Mouse (Mus musculus) embryonic facial prominence, embryonic 15.5 days (tissue): ENCODE data around the gene Gm49337. TPM values are rescaled to one million over a fixed set of nuclear protein-coding genes. Genes with fewer than 3 reads are reported as not detected.

ENCODE experiments used
- ATAC-seq: fragments of 200-750 bp; cut with Nextera tagmentation; 2 replicates; pipeline ENCODE4 v1.8.0; 2017; ENCODE audit warnings: low read depth, moderate TSS enrichment; ENCODE audit not compliant: insufficient number of reproducible peaks, low FRiP score, low TSS enrichment
- H3K27ac ChIP-seq: fragments of 300-500 bp; sonication (generic); replicated peaks from 2 replicates; pipeline ENCODE4 v1.5.1; 2015; ENCODE audit warnings: mild to moderate bottlenecking, inconsistent platforms
- H3K27me3 ChIP-seq: fragments of 300-500 bp; sonication (generic); 2 replicates; pipeline ENCODE4 v1.6.1; 2015; ENCODE audit warnings: inconsistent platforms
- H3K36me3 ChIP-seq: fragments of 300-500 bp; sonication (generic); 2 replicates; pipeline ENCODE4 v1.6.1; 2015; ENCODE audit warnings: mild to moderate bottlenecking, inconsistent platforms
- H3K4me1 ChIP-seq: fragments of 300-500 bp; sonication (generic); 2 replicates; pipeline ENCODE4 v1.6.1; 2015; ENCODE audit warnings: inconsistent platforms
- H3K4me2 ChIP-seq: fragments of 300-500 bp; sonication (generic); replicated peaks from 2 replicates; pipeline ENCODE4 v1.6.1; 2015; ENCODE audit warnings: mild to moderate bottlenecking, inconsistent platforms
- H3K4me3 ChIP-seq: fragments of 300-500 bp; sonication (generic); replicated peaks from 2 replicates; pipeline ENCODE4 v1.5.1; 2015; ENCODE audit warnings: mild to moderate bottlenecking, inconsistent platforms
- H3K9ac ChIP-seq: fragments of 300-500 bp; sonication (generic); 2 replicates; pipeline ENCODE4 v1.6.1; 2015; ENCODE audit warnings: inconsistent platforms
- H3K9me3 ChIP-seq: fragments of 300-500 bp; sonication (generic); replicated peaks from 2 replicates; pipeline ENCODE4 v1.6.1; 2016; ENCODE audit warnings: inconsistent platforms
- WGBS: fragments of 180-500 bp; shearing (Covaris S2); methylation state at CpG from one replicate; pipeline ENCODE4 v1.1.7; 2015; 5-methylcytosine and 5-hydroxymethylcytosine counted together
- polyA plus RNA-seq: library from polyadenylated mRNA; unstranded; fragments of >200 nt; fragmentation: Nextera tagmentation; extraction: Ambion mirVana; gene quantifications from 2 replicates; pipeline ENCODE4 v1.2.1, GENCODE M21; 2015

The Gm49337 gene
- polyA plus RNA-seq, 1 experiment from 2014 or later = not detected

- Histone ChIP-seq H3K9me3 (no peaks in the 10 kb centered on the region), H3K36me3 (no peaks in the 10 kb centered on the region), H3K4me1 (peaks cover 14% of the 10 kb centered on the region), H3K4me3 (peak overlapping the region; percentile 70), H3K4me2 (peak overlapping the region; percentile 93), H3K9ac (no peak overlapping the region), H3K27ac (no peak overlapping the region), H3K27me3 (no peaks in the 10 kb centered on the region)
- 10% methylated on average over 7 of the region's 7 CpGs for WGBS
- peak; percentile 56; the same call in 1 of the 2 replicates for ATAC-seq
Observed at GRCm38 (mm10) chr4:116143317-116143811, 29.8 kb upstream of the Gm49337 start.

GRCm38 (mm10) chr4:116143891-116144717 lies 29.1 kb upstream of the Gm49337 start:
- Histone ChIP-seq H3K9me3 (no peaks in the 10 kb centered on the region), H3K36me3 (no peaks in the 10 kb centered on the region), H3K4me3 (peak overlapping the region; percentile 70), H3K4me1 (peaks cover 14% of the 10 kb centered on the region), H3K27ac (no peak overlapping the region), H3K9ac (peak overlapping the region; percentile 62), H3K27me3 (no peaks in the 10 kb centered on the region), H3K4me2 (peak overlapping the region; percentile 93)
- ATAC-seq = peak; percentile 75
- under 1% methylated on average over 47 of the region's 47 CpGs for WGBS

- Histone ChIP-seq H3K9ac (peak overlapping the region; percentile 96), H3K27me3 (no peaks in the 10 kb centered on the region), H3K36me3 (peaks cover 30% of the 10 kb centered on the region), H3K4me2 (peak overlapping the region; percentile 70), H3K4me3 (peak overlapping the region; percentile 76), H3K4me1 (peaks cover 21% of the 10 kb centered on the region), H3K27ac (peak overlapping the region; percentile 95), H3K9me3 (no peaks in the 10 kb centered on the region)
- 15% methylated on average over 6 of the region's 6 CpGs for WGBS
- ATAC-seq = no peak; the same call in 1 of the 2 replicates
Observed at GRCm38 (mm10) chr4:116149812-116150155, 23.4 kb upstream of the Gm49337 start.

GRCm38 (mm10) chr4:116150156-116150861 lies 22.9 kb upstream of the Gm49337 start:
- H3K9me3 ChIP-seq = no peaks in the 10 kb centered on the region
- ATAC-seq = peak; percentile 90
- peak overlapping the region; percentile 96 for H3K9ac ChIP-seq
- WGBS = under 1% methylated on average over 50 of the region's 73 CpGs
- H3K27me3 ChIP-seq = no peaks in the 10 kb centered on the region
- H3K4me3 ChIP-seq = peak overlapping the region; percentile 76
- H3K36me3 ChIP-seq = peaks cover 35% of the 10 kb centered on the region
- H3K27ac ChIP-seq = peak overlapping the region; percentile 95
- H3K4me2 ChIP-seq = peak overlapping the region; percentile 70
- H3K4me1 ChIP-seq = peaks cover 17% of the 10 kb centered on the region

GRCm38 (mm10) chr4:116150862-116151221 lies 22.3 kb upstream of the Gm49337 start:
- no peaks in the 10 kb centered on the region for H3K9me3 ChIP-seq
- H3K36me3 ChIP-seq = peaks cover 41% of the 10 kb centered on the region
- peak overlapping the region; percentile 76 for H3K4me3 ChIP-seq
- peaks cover 17% of the 10 kb centered on the region for H3K4me1 ChIP-seq
- 9% methylated on average over 4 of the region's 4 CpGs for WGBS
- H3K27ac ChIP-seq = peak overlapping the region; percentile 95
- no peaks in the 10 kb centered on the region for H3K27me3 ChIP-seq
- H3K4me2 ChIP-seq = peak overlapping the region; percentile 70
- no peak for ATAC-seq
- H3K9ac ChIP-seq = peak overlapping the region; percentile 96

GRCm38 (mm10) chr4:116151238-116151637 lies 21.9 kb upstream of the Gm49337 start, which contains the start of gene Lurap1:
TSS of gene Lurap1 (minus strand) at chr4:116151338.
- H3K9ac ChIP-seq = peak within 1 kb of the TSS; percentile 96
- H3K4me1 ChIP-seq = peaks cover 17% of the 10 kb centered on the region
- H3K27ac ChIP-seq = peak within 1 kb of the TSS; percentile 95
- no peaks in the 10 kb centered on the region for H3K27me3 ChIP-seq
- peak within 1 kb of the TSS; percentile 70 for H3K4me2 ChIP-seq
- 69% methylated on average over 6 of the region's 6 CpGs for WGBS
- no peaks in the 10 kb centered on the region for H3K9me3 ChIP-seq
- ATAC-seq = no peak
- peaks cover 45% of the 10 kb centered on the region for H3K36me3 ChIP-seq
- peak within 1 kb of the TSS; percentile 76 for H3K4me3 ChIP-seq

GRCm38 (mm10) chr4:116152702-116153101 lies 20.5 kb upstream of the Gm49337 start:
- no peak for ATAC-seq
- Histone ChIP-seq H3K4me2 (no peak overlapping the region), H3K4me1 (peaks cover 17% of the 10 kb centered on the region), H3K9me3 (no peaks in the 10 kb centered on the region), H3K27me3 (no peaks in the 10 kb centered on the region), H3K4me3 (no peak overlapping the region), H3K27ac (no peak overlapping the region), H3K9ac (no peak overlapping the region), H3K36me3 (peaks cover 58% of the 10 kb centered on the region)
- WGBS = 95% methylated on average over 15 of the region's 15 CpGs

- Histone ChIP-seq H3K9me3 (no peaks in the 10 kb centered on the region), H3K27me3 (no peaks in the 10 kb centered on the region), H3K4me1 (no peaks in the 10 kb centered on the region; the same call in 1 of the 2 replicates), H3K4me3 (no peak overlapping the region), H3K36me3 (peaks cover 84% of the 10 kb centered on the region), H3K9ac (no peak overlapping the region), H3K27ac (no peak overlapping the region), H3K4me2 (no peak overlapping the region)
- WGBS = 71% methylated on average over 2 of the region's 2 CpGs
- ATAC-seq = no peak
Observed at GRCm38 (mm10) chr4:116157882-116158281, 15.3 kb upstream of the Gm49337 start.

GRCm38 (mm10) chr4:116159912-116160311 lies 13.3 kb upstream of the Gm49337 start:
- no peaks in the 10 kb centered on the region for H3K9me3 ChIP-seq
- no peak overlapping the region for H3K27ac ChIP-seq
- H3K4me2 ChIP-seq = no peak overlapping the region
- H3K4me3 ChIP-seq = no peak overlapping the region
- H3K4me1 ChIP-seq = no peaks in the 10 kb centered on the region
- no peak for ATAC-seq
- WGBS = 73% methylated on average over 3 of the region's 3 CpGs
- H3K9ac ChIP-seq = no peak overlapping the region
- no peaks in the 10 kb centered on the region for H3K27me3 ChIP-seq
- H3K36me3 ChIP-seq = peaks cover 63% of the 10 kb centered on the region

GRCm38 (mm10) chr4:116160769-116161168 lies 12.4 kb upstream of the Gm49337 start:
- Histone ChIP-seq H3K4me1 (no peaks in the 10 kb centered on the region), H3K27me3 (no peaks in the 10 kb centered on the region), H3K4me2 (no peak overlapping the region), H3K36me3 (peaks cover 55% of the 10 kb centered on the region), H3K9me3 (no peaks in the 10 kb centered on the region), H3K9ac (no peak overlapping the region), H3K4me3 (no peak overlapping the region), H3K27ac (no peak overlapping the region)
- no peak for ATAC-seq
- whole genome bisulfite sequencing = 78% methylated on average over 3 of the region's 3 CpGs

- Histone ChIP-seq H3K9ac (no peak overlapping the region), H3K4me2 (no peak overlapping the region), H3K27ac (no peak overlapping the region), H3K4me3 (no peak overlapping the region), H3K36me3 (peaks cover 41% of the 10 kb centered on the region), H3K9me3 (no peaks in the 10 kb centered on the region), H3K27me3 (no peaks in the 10 kb centered on the region), H3K4me1 (no peaks in the 10 kb centered on the region)
- 78% methylated on average over 4 of the region's 4 CpGs for WGBS
- no peak for ATAC-seq
Observed at GRCm38 (mm10) chr4:116162142-116162541, 11.0 kb upstream of the Gm49337 start.
